Mouse (Mus musculus) lung, embryonic 15.5 days (tissue): ENCODE results near the gene Mpnd. TPM values are rescaled to one million over a fixed set of nuclear protein-coding genes. Genes with fewer than 3 reads are reported as not detected.

Experiments
- ATAC-seq: fragments of 200-750 bp; cut with Nextera tagmentation; 2 replicates; pipeline ENCODE4 v1.8.0; 2017; ENCODE audit warnings: moderate number of reproducible peaks, borderline replicate concordance; ENCODE audit not compliant: low FRiP score, low TSS enrichment; ENCODE audit errors: extremely low read depth
- H3K27ac ChIP-seq: fragments of 300-500 bp; sonication (generic); 2 replicates; pipeline ENCODE4 v1.5.1; 2015; ENCODE audit warnings: moderate library complexity, mild to moderate bottlenecking, inconsistent platforms
- H3K27me3 ChIP-seq: fragments of 300-500 bp; sonication (generic); 2 replicates; pipeline ENCODE4 v1.6.1; 2015; ENCODE audit warnings: inconsistent platforms
- H3K36me3 ChIP-seq: fragments of 300-500 bp; sonication (generic); 2 replicates; pipeline ENCODE4 v1.6.1; 2015; ENCODE audit warnings: inconsistent platforms
- H3K4me1 ChIP-seq: fragments of 300-500 bp; sonication (generic); 2 replicates; pipeline ENCODE4 v1.6.1; 2015; ENCODE audit warnings: inconsistent platforms
- H3K4me2 ChIP-seq: fragments of 300-500 bp; sonication (generic); 2 replicates; pipeline ENCODE4 v1.6.1; 2015; ENCODE audit warnings: inconsistent platforms, mild to moderate bottlenecking, moderate library complexity
- H3K4me3 ChIP-seq: fragments of 300-500 bp; sonication (generic); 2 replicates; pipeline ENCODE4 v1.5.1; 2015; ENCODE audit warnings: mild to moderate bottlenecking, inconsistent platforms
- H3K9ac ChIP-seq: fragments of 300-500 bp; sonication (generic); 2 replicates; pipeline ENCODE4 v1.6.1; 2015; ENCODE audit warnings: inconsistent platforms
- H3K9me3 ChIP-seq: fragments of 300-500 bp; sonication (generic); 2 replicates; pipeline ENCODE4 v1.6.1; 2016; ENCODE audit warnings: inconsistent platforms
- WGBS: fragments of 180-500 bp; shearing (Covaris S2); methylation state at CpG from one replicate; pipeline ENCODE4 v1.1.7; 2015; 5-methylcytosine and 5-hydroxymethylcytosine counted together
- polyA plus RNA-seq: library from polyadenylated mRNA; unstranded; fragments of >200 nt; fragmentation: Nextera tagmentation; extraction: Ambion mirVana; gene quantifications from 2 replicates; pipeline ENCODE4 v1.2.1, GENCODE M21; 2015

The Mpnd gene
- polyA plus RNA-seq, 1 experiment from 2014 or later: 103 TPM

- Histone ChIP-seq H3K4me3 (no peak overlapping the region), H3K9me3 (no peaks in the 10 kb centered on the region), H3K36me3 (peaks cover 26% of the 10 kb centered on the region), H3K27ac (no peak overlapping the region), H3K4me1 (peaks cover 3% of the 10 kb centered on the region; the same call in 1 of the 2 replicates), H3K9ac (no peak overlapping the region), H3K4me2 (no peak overlapping the region), H3K27me3 (no peaks in the 10 kb centered on the region)
- ATAC-seq: no peak
- 89% methylated on average over 4 of the region's 4 CpGs for WGBS
These were observed 17.4 kb downstream of the Mpnd start for GRCm38 (mm10) chr17:56022989-56023290.

GRCm38 (mm10) chr17:56023386-56023785 is 17.9 kb downstream of the Mpnd start:
- Histone ChIP-seq H3K4me1 (peaks cover 3% of the 10 kb centered on the region; the same call in 1 of the 2 replicates), H3K4me3 (no peak overlapping the region), H3K9me3 (no peaks in the 10 kb centered on the region), H3K36me3 (peaks cover 21% of the 10 kb centered on the region), H3K9ac (no peak overlapping the region), H3K27me3 (no peaks in the 10 kb centered on the region), H3K27ac (no peak overlapping the region), H3K4me2 (no peak overlapping the region)
- ATAC-seq: no peak
- WGBS: 77% methylated on average over 5 of the region's 5 CpGs

GRCm38 (mm10) chr17:56024476-56024875 is 19.0 kb downstream of the Mpnd start:
- Histone ChIP-seq H3K27me3 (no peaks in the 10 kb centered on the region), H3K4me2 (no peak overlapping the region), H3K27ac (no peak overlapping the region), H3K36me3 (peaks cover 11% of the 10 kb centered on the region; the same call in 1 of the 2 replicates), H3K9ac (no peak overlapping the region), H3K9me3 (no peaks in the 10 kb centered on the region), H3K4me1 (peaks cover 3% of the 10 kb centered on the region; the same call in 1 of the 2 replicates), H3K4me3 (no peak overlapping the region)
- WGBS: 76% methylated on average over 2 of the region's 2 CpGs
- no peak for ATAC-seq

GRCm38 (mm10) chr17:56024931-56025330 is 19.4 kb downstream of the Mpnd start:
- no peak for ATAC-seq
- H3K9ac ChIP-seq: no peak overlapping the region
- 0 out of 2 replicates have a peak, but pooled peaks cover 9% of the 10 kb centered on the region for H3K36me3 ChIP-seq
- no peak overlapping the region for H3K27ac ChIP-seq
- no peak overlapping the region for H3K4me3 ChIP-seq
- H3K4me1 ChIP-seq: peaks cover 3% of the 10 kb centered on the region; the same call in 1 of the 2 replicates
- H3K27me3 ChIP-seq: no peaks in the 10 kb centered on the region
- no peaks in the 10 kb centered on the region for H3K9me3 ChIP-seq
- WGBS: 60% methylated on average over 5 of the region's 5 CpGs
- no peak overlapping the region for H3K4me2 ChIP-seq

- Histone ChIP-seq H3K4me3 (no peak overlapping the region), H3K9me3 (no peaks in the 10 kb centered on the region), H3K27ac (no peak overlapping the region), H3K4me1 (peaks cover 9% of the 10 kb centered on the region; the same call in 1 of the 2 replicates), H3K4me2 (no peak overlapping the region), H3K9ac (no peak overlapping the region), H3K36me3 (peaks cover 15% of the 10 kb centered on the region; the same call in 1 of the 2 replicates), H3K27me3 (no peaks in the 10 kb centered on the region)
- ATAC-seq: no peak
- 43% methylated on average over 1 of the region's 1 CpGs for WGBS
These were observed 20.8 kb downstream of the Mpnd start for GRCm38 (mm10) chr17:56026303-56026702.

- WGBS: 64% methylated on average over 1 of the region's 1 CpGs
- Histone ChIP-seq H3K27me3 (no peaks in the 10 kb centered on the region), H3K4me2 (no peak overlapping the region), H3K9me3 (no peaks in the 10 kb centered on the region), H3K27ac (no peak overlapping the region), H3K9ac (no peak overlapping the region), H3K36me3 (peaks cover 15% of the 10 kb centered on the region; the same call in 1 of the 2 replicates), H3K4me1 (peaks cover 9% of the 10 kb centered on the region; the same call in 1 of the 2 replicates), H3K4me3 (no peak overlapping the region)
- ATAC-seq: no peak
These were observed 21.4 kb downstream of the Mpnd start for GRCm38 (mm10) chr17:56026881-56027280.

GRCm38 (mm10) chr17:56027801-56028441 is 22.4 kb downstream of the Mpnd start:
- ATAC-seq: no peak
- Histone ChIP-seq H3K36me3 (peaks cover 15% of the 10 kb centered on the region; the same call in 1 of the 2 replicates), H3K27me3 (no peaks in the 10 kb centered on the region), H3K9ac (no peak overlapping the region), H3K4me3 (no peak overlapping the region), H3K27ac (no peak overlapping the region), H3K9me3 (no peaks in the 10 kb centered on the region), H3K4me2 (no peak overlapping the region), H3K4me1 (peaks cover 16% of the 10 kb centered on the region)
- WGBS: 86% methylated on average over 5 of the region's 5 CpGs

GRCm38 (mm10) chr17:56030238-56030870 is 24.8 kb downstream of the Mpnd start:
- 88% methylated on average over 9 of the region's 9 CpGs for WGBS
- ATAC-seq: no peak
- no peak overlapping the region for H3K4me2 ChIP-seq
- H3K27ac ChIP-seq: no peak overlapping the region
- H3K4me1 ChIP-seq: peaks cover 37% of the 10 kb centered on the region
- H3K9me3 ChIP-seq: no peaks in the 10 kb centered on the region
- H3K9ac ChIP-seq: no peak overlapping the region
- H3K36me3 ChIP-seq: peaks cover 21% of the 10 kb centered on the region; the same call in 1 of the 2 replicates
- no peak overlapping the region for H3K4me3 ChIP-seq
- no peaks in the 10 kb centered on the region for H3K27me3 ChIP-seq

GRCm38 (mm10) chr17:56030919-56031318 is 25.4 kb downstream of the Mpnd start:
- H3K4me3 ChIP-seq: no peak overlapping the region
- H3K9me3 ChIP-seq: no peaks in the 10 kb centered on the region
- H3K4me1 ChIP-seq: peaks cover 40% of the 10 kb centered on the region
- ATAC-seq: no peak
- peaks cover 21% of the 10 kb centered on the region; the same call in 1 of the 2 replicates for H3K36me3 ChIP-seq
- H3K27ac ChIP-seq: no peak overlapping the region
- H3K9ac ChIP-seq: no peak overlapping the region
- H3K27me3 ChIP-seq: no peaks in the 10 kb centered on the region
- WGBS: 49% methylated on average over 5 of the region's 5 CpGs
- H3K4me2 ChIP-seq: no peak overlapping the region

- no peak overlapping the region for H3K27ac ChIP-seq
- H3K4me2 ChIP-seq: no peak overlapping the region
- H3K4me1 ChIP-seq: peaks cover 40% of the 10 kb centered on the region
- no peaks in the 10 kb centered on the region for H3K9me3 ChIP-seq
- WGBS: 88% methylated on average over 7 of the region's 7 CpGs
- H3K9ac ChIP-seq: no peak overlapping the region
- no peak for ATAC-seq
- H3K36me3 ChIP-seq: peaks cover 21% of the 10 kb centered on the region; the same call in 1 of the 2 replicates
- no peak overlapping the region for H3K4me3 ChIP-seq
- H3K27me3 ChIP-seq: no peaks in the 10 kb centered on the region
These were observed 25.9 kb downstream of the Mpnd start for GRCm38 (mm10) chr17:56031431-56031830.

GRCm38 (mm10) chr17:56032127-56032733 is 26.7 kb downstream of the Mpnd start:
- no peak overlapping the region for H3K9ac ChIP-seq
- H3K36me3 ChIP-seq: peaks cover 19% of the 10 kb centered on the region; the same call in 1 of the 2 replicates
- peaks cover 42% of the 10 kb centered on the region for H3K4me1 ChIP-seq
- no peak overlapping the region for H3K4me2 ChIP-seq
- no peak overlapping the region for H3K4me3 ChIP-seq
- WGBS: 67% methylated on average over 6 of the region's 6 CpGs
- H3K9me3 ChIP-seq: no peaks in the 10 kb centered on the region
- H3K27me3 ChIP-seq: no peaks in the 10 kb centered on the region
- no peak overlapping the region for H3K27ac ChIP-seq
- no peak for ATAC-seq

- H3K27ac ChIP-seq: no peak overlapping the region
- H3K36me3 ChIP-seq: peaks cover 13% of the 10 kb centered on the region; the same call in 1 of the 2 replicates
- ATAC-seq: no peak
- H3K4me3 ChIP-seq: no peak overlapping the region
- H3K9me3 ChIP-seq: no peaks in the 10 kb centered on the region
- H3K27me3 ChIP-seq: no peaks in the 10 kb centered on the region
- no peak overlapping the region for H3K9ac ChIP-seq
- no peak overlapping the region for H3K4me2 ChIP-seq
- 73% methylated on average over 7 of the region's 7 CpGs for WGBS
- peaks cover 43% of the 10 kb centered on the region for H3K4me1 ChIP-seq
These were observed 27.3 kb downstream of the Mpnd start for GRCm38 (mm10) chr17:56032831-56033230.
